Mouse (Mus musculus): ENCODE results near the gene Vmn2r31. TPM values are rescaled to one million over a fixed set of nuclear protein-coding genes. Genes with fewer than 3 reads are reported as not detected.
"Not testable (repeated sequence)": the region's sequence is repeated elsewhere in the genome, so short reads cannot be mapped to it uniquely, and the experiment has no call there.

Gene Vmn2r31
- total RNA-seq (2021) (not detected), polyA plus RNA-seq (2012; rRNA removed) (not detected in 2 replicates)
- long read RNA-seq, result 0 reads

DNA sequence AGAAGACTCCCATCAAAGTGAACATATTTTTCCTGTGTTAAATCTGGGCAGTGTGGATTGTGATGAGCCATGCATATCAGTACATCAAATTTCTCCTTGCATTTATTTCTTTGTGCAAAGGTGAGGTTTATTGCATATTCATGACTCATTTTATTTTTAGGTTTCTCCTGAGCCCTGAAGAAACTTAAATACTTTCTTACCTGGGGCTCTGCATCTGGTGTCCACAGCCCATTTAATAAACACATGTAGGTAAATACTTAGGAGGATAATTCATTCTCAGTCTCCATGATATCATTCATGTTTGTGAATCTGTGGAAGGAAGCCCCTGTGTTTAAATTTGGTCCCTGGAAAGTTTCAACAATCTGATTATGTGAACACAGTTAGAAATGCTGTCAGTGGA is at the start of gene Vmn2r31:
Gene Vmn2r31 (minus strand): TSS at position 101 of the 400 bp plus-strand sequence.
- not testable (repeated sequence) for DNase-seq

DNA sequence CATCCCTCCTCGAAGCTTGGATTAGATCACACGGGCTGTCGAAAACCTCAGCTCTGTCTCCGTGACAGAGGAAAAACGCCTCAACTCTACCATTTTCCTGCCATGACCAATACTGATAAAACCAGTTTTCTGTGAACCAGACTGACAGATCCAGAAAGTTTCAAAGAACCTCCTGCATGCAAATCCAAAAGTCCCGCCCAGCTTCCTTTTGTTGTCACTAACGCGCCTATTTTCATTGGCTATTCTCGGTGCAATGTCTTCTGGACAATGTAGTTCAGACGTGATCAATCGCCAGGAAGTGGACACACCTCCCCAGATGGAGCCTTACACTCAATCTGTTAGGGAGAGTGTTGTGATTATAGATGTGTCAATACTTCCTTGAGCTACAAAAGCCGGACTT is 25.1 kb downstream of the Vmn2r31 start, which contains the start of gene Gm45783:
Gene Gm45783 (minus strand): TSS at position 143 of the 400 bp plus-strand sequence.
- DNase-seq, result peak; percentile 52

DNA sequence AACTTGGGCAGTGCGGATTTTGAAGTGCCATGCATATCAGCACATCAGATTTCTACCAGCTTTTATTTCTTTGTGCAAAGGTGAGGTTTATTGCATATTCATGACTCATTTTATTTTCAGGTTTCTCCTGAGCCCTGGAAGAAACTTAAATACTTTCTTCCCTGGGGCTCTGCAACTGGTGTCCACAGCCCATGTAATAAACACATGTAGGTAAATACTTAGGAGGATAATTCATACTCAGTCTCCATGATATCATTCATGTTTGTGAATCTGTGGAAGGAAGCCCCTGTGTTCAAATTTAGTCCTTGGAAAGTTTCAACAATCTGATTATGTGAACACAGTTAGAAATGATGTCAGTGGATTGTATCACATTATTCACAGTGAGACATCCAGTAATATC is 62.0 kb downstream of the Vmn2r31 start, which contains the start of gene Vmn2r30:
Gene Vmn2r30 (minus strand): TSS at position 101 of the 400 bp plus-strand sequence.
- DNase-seq, result not testable (repeated sequence)

Other genes with a start within 250 kb of the Vmn2r31 start
- 1 to 10 TPM; 2.3 to 3.1 TPM for gene Zfp418, start 228.4 kb downstream of the Vmn2r31 start, total RNA-seq (2021)
- gene Zfp418, start 228.4 kb downstream of the Vmn2r31 start, polyA plus RNA-seq (2012; rRNA removed), result 0.10 and 0.15 TPM in 2 replicates
- 1 to 10 TPM; 4.0 to 4.1 TPM for gene Zfp772, start 189.7 kb downstream of the Vmn2r31 start, total RNA-seq (2021)
- 0.57 and 0.60 TPM in 2 replicates for gene Zfp772, start 189.7 kb downstream of the Vmn2r31 start, polyA plus RNA-seq (2012; rRNA removed)
- 1 to 10 TPM; 1.0 to 1.4 TPM for gene Vmn2r29, start 152.4 kb downstream of the Vmn2r31 start, total RNA-seq (2021)
- 0.09 and 0.13 TPM in 2 replicates for gene Vmn2r29, start 152.4 kb downstream of the Vmn2r31 start, polyA plus RNA-seq (2012; rRNA removed)
- 1 to 10 TPM; 2.8 to 2.9 TPM for gene Gm45844, start 121.4 kb downstream of the Vmn2r31 start, total RNA-seq (2021)
- gene Gm45844, start 121.4 kb downstream of the Vmn2r31 start, polyA plus RNA-seq (2012; rRNA removed), result 0.47 and 2.6 TPM in 2 replicates
- 10 to 100 TPM; 59.4 to 66.7 TPM for gene Clcn4, start 98.9 kb downstream of the Vmn2r31 start, total RNA-seq (2021)
- gene Clcn4, start 98.9 kb downstream of the Vmn2r31 start, polyA plus RNA-seq (2012; rRNA removed), result 34.0 and 36.1 TPM in 2 replicates
- gene Vmn2r30, start 62.1 kb downstream of the Vmn2r31 start, total RNA-seq (2021), result under 1 TPM; 0.10 to 0.17 TPM
- gene Vmn2r30, start 62.1 kb downstream of the Vmn2r31 start, polyA plus RNA-seq (2012; rRNA removed), result 0.03 TPM in 1 of 2 replicates, not detected in the other
- gene Gm45783, start 25.1 kb downstream of the Vmn2r31 start, total RNA-seq (2021), result under 1 TPM in 1 of 2 experiments, not detected in 1; 0.69 TPM
- 0.52 TPM in 1 of 2 replicates, not detected in the other for gene Gm45783, start 25.1 kb downstream of the Vmn2r31 start, polyA plus RNA-seq (2012; rRNA removed)
- not detected for gene Vmn2r32, start 80.3 kb upstream of the Vmn2r31 start, total RNA-seq (2021)
- not detected in 2 replicates for gene Vmn2r32, start 80.3 kb upstream of the Vmn2r31 start, polyA plus RNA-seq (2012; rRNA removed)
- gene Vmn2r33, start 167.1 kb upstream of the Vmn2r31 start, total RNA-seq (2021), result not detected
- not detected in 2 replicates for gene Vmn2r33, start 167.1 kb upstream of the Vmn2r31 start, polyA plus RNA-seq (2012; rRNA removed)

Data from adrenal gland, adult 2 months (tissue).